In the genomic region with DNA sequence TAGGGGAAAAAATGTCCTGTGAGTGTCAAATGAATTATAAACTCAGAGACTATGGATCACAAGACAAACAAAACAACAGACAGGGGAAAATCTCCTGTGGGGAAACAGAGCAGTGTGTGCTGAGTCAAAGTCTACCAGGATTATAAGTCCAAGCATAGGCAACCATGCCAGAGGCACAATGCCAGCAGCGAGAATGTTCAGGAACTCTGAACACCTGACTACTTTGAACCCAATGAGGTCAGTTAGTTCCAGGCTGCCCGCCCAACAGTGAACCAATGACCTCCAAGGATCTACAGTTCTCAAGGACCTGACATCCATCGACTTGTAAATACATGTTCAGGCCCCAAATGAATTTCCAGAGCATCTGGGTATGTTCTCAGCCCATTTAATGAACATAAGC, we compare ENCODE assay signal across 25 mouse cellular contexts. TPM values are rescaled to one million over a fixed set of nuclear protein-coding genes. Genes with fewer than 3 reads are reported as not detected.
DNase-seq lines count a peak whose midpoint lies in the region; ATAC-seq and TF ChIP-seq lines count a peak whose summit lies in the region.
"Had no signal": no experiment of that assay in that cellular context is flagged by ENCODE, and none has a peak within 500 bp of the region (broad histone marks: within the 10 kb centered on the region; RNA-seq: fewer than 3 reads in every experiment).

No protein-coding gene starts in this region.

- H3K9me3 ChIP-seq in kidney, embryonic 14.5 days (ENCODE audit: control insufficient read depth, low read length), result no peaks in the 10 kb centered on the region
- H3K9me3 ChIP-seq in liver, postnatal 0 days (ENCODE audit: low read length), result no peaks in the 10 kb centered on the region
- H3K9me3 ChIP-seq in liver, embryonic 12.5 days (replicated peaks), result no peaks in the 10 kb centered on the region
- H3K9me3 ChIP-seq: embryonic facial prominence, embryonic 15.5 days; forebrain, embryonic 12.5 days; heart, embryonic 15.5 days had no signal

- peak; percentile 75 for DNase-seq in kidney, adult 18-20 months
- peak; percentile 66 for DNase-seq in liver, postnatal 0 days
- DNase-seq in fibroblast of lung, adult 2 months (ENCODE audit: low read depth), result peak; percentile 40
- DNase-seq in kidney, postnatal 25 days, result peak; percentile 85 to 93
- DNase-seq in cerebellum, postnatal 4 days (ENCODE audit: low spot score in 2 of 2), result no peak
- no peak for DNase-seq in frontal cortex, postnatal 10 days (ENCODE audit: low spot score in 2 of 2)
- DNase-seq: adrenal gland, adult 2 months; cerebellum, adult 2 months; embryo, embryonic 11 days; gastrocnemius, adult 2 months; gastrocnemius, postnatal 36 days; heart, adult 11 months; heart, postnatal 14 days had no signal

- H3K4me3 ChIP-seq in kidney, embryonic 14.5 days (ENCODE audit: low read length), result no peak overlapping the region
- no peak overlapping the region for H3K4me3 ChIP-seq in liver, postnatal 0 days (ENCODE audit: low read depth, low read length)
- H3K4me3 ChIP-seq in liver, embryonic 12.5 days, result no peak overlapping the region
- H3K4me3 ChIP-seq: embryonic facial prominence, embryonic 15.5 days; erythroblast, embryonic 14.5 days; forebrain, embryonic 12.5 days; gastrocnemius, adult 2 months; heart, embryonic 15.5 days had no signal

- no peaks in the 10 kb centered on the region for H3K4me1 ChIP-seq in kidney, embryonic 14.5 days (ENCODE audit: control insufficient read depth, insufficient read depth, low read length)
- H3K4me1 ChIP-seq in liver, postnatal 0 days (ENCODE audit: insufficient read depth), result 0 out of 2 replicates have a peak, but pooled peaks cover 2% of the 10 kb centered on the region
- H3K4me1 ChIP-seq in liver, embryonic 12.5 days, result no peaks in the 10 kb centered on the region
- H3K4me1 ChIP-seq: embryonic facial prominence, embryonic 15.5 days; forebrain, embryonic 12.5 days; heart, embryonic 15.5 days had no signal

- H3K27ac ChIP-seq in kidney, embryonic 14.5 days (ENCODE audit: low read depth, low read length), result no peak overlapping the region
- H3K27ac ChIP-seq in liver, postnatal 0 days (ENCODE audit: low read depth), result no peak overlapping the region
- H3K27ac ChIP-seq in liver, embryonic 12.5 days, result no peak overlapping the region
- H3K27ac ChIP-seq: embryonic facial prominence, embryonic 15.5 days; forebrain, embryonic 12.5 days; gastrocnemius, adult 2 months; heart, embryonic 15.5 days; hindbrain, embryonic 14.5 days had no signal

- H3K36me3 ChIP-seq in kidney, embryonic 14.5 days (ENCODE audit: control insufficient read depth, insufficient read depth, low read length), result no peaks in the 10 kb centered on the region
- H3K36me3 ChIP-seq in liver, postnatal 0 days (replicated peaks; ENCODE audit: insufficient read depth, low read length), result no peaks in the 10 kb centered on the region
- H3K36me3 ChIP-seq in liver, embryonic 12.5 days, result no peaks in the 10 kb centered on the region
- H3K36me3 ChIP-seq: embryonic facial prominence, embryonic 15.5 days; forebrain, embryonic 12.5 days; heart, embryonic 15.5 days had no signal

- no peak for ATAC-seq in kidney, embryonic 14.5 days (ENCODE audit: low FRiP score, low TSS enrichment)
- ATAC-seq in liver, postnatal 0 days, result peak; percentile 95
- no peak for ATAC-seq in liver, embryonic 12.5 days
- ATAC-seq: activated CD4-positive, CD25-positive, alpha-beta regulatory T cell, adult 4 months; forebrain, embryonic 16.5 days; Patski had no signal

- no peak; the same call in 1 of the 2 replicates for TF ChIP-seq EP300 in liver, postnatal 0 days (IDR thresholded peaks at IDR 0.05; ENCODE audit: low read depth)

- no peak overlapping the region for H3K4me2 ChIP-seq in kidney, embryonic 14.5 days (replicated peaks; ENCODE audit: low read depth, low read length)
- no peak overlapping the region for H3K4me2 ChIP-seq in liver, postnatal 0 days (ENCODE audit: low read depth, low read length)
- H3K4me2 ChIP-seq in liver, embryonic 12.5 days, result no peak overlapping the region
- H3K4me2 ChIP-seq: embryonic facial prominence, embryonic 15.5 days; forebrain, embryonic 12.5 days; heart, embryonic 11.5 days; heart, embryonic 15.5 days; hindbrain, embryonic 14.5 days had no signal

- WGBS in kidney, embryonic 14.5 days, result 89% methylated on average over 3 of the region's 3 CpGs
- WGBS in liver, postnatal 0 days (ENCODE audit: insufficient replicate concordance), result 61% methylated on average over 3 of the region's 3 CpGs
- 67% methylated on average over 3 of the region's 3 CpGs for WGBS in liver, embryonic 12.5 days (ENCODE audit: insufficient replicate concordance)

- no peaks in the 10 kb centered on the region for H3K27me3 ChIP-seq in kidney, embryonic 14.5 days (ENCODE audit: control insufficient read depth, insufficient read depth, low read length)
- H3K27me3 ChIP-seq in liver, postnatal 0 days (ENCODE audit: insufficient read depth, low read length), result no peaks in the 10 kb centered on the region
- H3K27me3 ChIP-seq in liver, embryonic 12.5 days (replicated peaks), result no peaks in the 10 kb centered on the region
- H3K27me3 ChIP-seq: CH12.LX; embryonic facial prominence, embryonic 15.5 days; forebrain, embryonic 12.5 days; heart, embryonic 15.5 days; Patski had no signal

- TF ChIP-seq CTCF in liver, postnatal 0 days (IDR thresholded peaks at IDR 0.05; ENCODE audit: low read depth), result no peak

- no peak overlapping the region for H3K9ac ChIP-seq in kidney, embryonic 14.5 days (ENCODE audit: low read depth, low read length)
- H3K9ac ChIP-seq in liver, postnatal 0 days (replicated peaks), result no peak overlapping the region
- H3K9ac ChIP-seq in liver, embryonic 12.5 days, result no peak overlapping the region
- H3K9ac ChIP-seq: embryonic facial prominence, embryonic 15.5 days; forebrain, embryonic 12.5 days; heart, embryonic 15.5 days; hindbrain, embryonic 14.5 days had no signal

RNA-seq across cellular contexts. Expression of a gene that starts 36.0 kb away (rescaled TPM):
- 25.7 and 30.1 TPM in 2 replicates for polyA plus RNA-seq in kidney, embryonic 14.5 days (2014; fragmentation: Nextera tagmentation; extraction: Ambion mirVana)
- 0.94 and 1.4 TPM in 2 replicates for polyA plus RNA-seq in liver, postnatal 0 days (2015; fragmentation: Nextera tagmentation; extraction: Ambion mirVana)
- 1.8 and 1.9 TPM in 2 replicates for polyA plus RNA-seq in liver, embryonic 12.5 days (2016; fragmentation: Nextera tagmentation; extraction: Ambion mirVana)
- polyA plus RNA-seq: activated CD4-positive, CD25-positive, alpha-beta regulatory T cell, adult 4 months; erythroblast, embryonic 14.5 days had no signal

Comparison
In these comparisons a context has a peak if more than half of its experiments do, and no peak if none do; other contexts are left out.
1. DNase-seq: peak in kidney, adult 18-20 months (single experiment), liver, postnatal 0 days (single experiment), fibroblast of lung, adult 2 months (single experiment) and kidney, postnatal 25 days (2 of 2); none in cerebellum, postnatal 4 days (0 of 2) and frontal cortex, postnatal 10 days (0 of 2).